Mouse (Mus musculus) kidney, adult 2 months (tissue): ENCODE data around the gene Rin3.

ENCODE experiments used
- CTCF ChIP-seq: fragments of 200-500 bp; conservative IDR thresholded peaks from 2 replicates; pipeline ENCODE4 v1.5.1; 2011; ENCODE audit warnings: low read depth, mild to moderate bottlenecking, control low read depth, low read length, moderate library complexity, mixed read lengths; ENCODE audit not compliant: insufficient read depth, insufficient read length
- POLR2A ChIP-seq: fragments of 200-500 bp; IDR thresholded peaks from one replicate; pipeline ENCODE4 v1.6.1; 2011; ENCODE audit warnings: low read depth, low read length, control low read depth

GRCm38 (mm10) chr12:102271447-102271846, 11.4 kb upstream of the Rin3 start:
- TF ChIP-seq CTCF (no peak), POLR2A (no peak)
